Mouse (Mus musculus): ENCODE data around the gene Hist1h1d.
"Not testable (repeated sequence)": the region's sequence is repeated elsewhere in the genome, so short reads cannot be mapped to it uniquely, and the experiment has no call there.

DNA sequence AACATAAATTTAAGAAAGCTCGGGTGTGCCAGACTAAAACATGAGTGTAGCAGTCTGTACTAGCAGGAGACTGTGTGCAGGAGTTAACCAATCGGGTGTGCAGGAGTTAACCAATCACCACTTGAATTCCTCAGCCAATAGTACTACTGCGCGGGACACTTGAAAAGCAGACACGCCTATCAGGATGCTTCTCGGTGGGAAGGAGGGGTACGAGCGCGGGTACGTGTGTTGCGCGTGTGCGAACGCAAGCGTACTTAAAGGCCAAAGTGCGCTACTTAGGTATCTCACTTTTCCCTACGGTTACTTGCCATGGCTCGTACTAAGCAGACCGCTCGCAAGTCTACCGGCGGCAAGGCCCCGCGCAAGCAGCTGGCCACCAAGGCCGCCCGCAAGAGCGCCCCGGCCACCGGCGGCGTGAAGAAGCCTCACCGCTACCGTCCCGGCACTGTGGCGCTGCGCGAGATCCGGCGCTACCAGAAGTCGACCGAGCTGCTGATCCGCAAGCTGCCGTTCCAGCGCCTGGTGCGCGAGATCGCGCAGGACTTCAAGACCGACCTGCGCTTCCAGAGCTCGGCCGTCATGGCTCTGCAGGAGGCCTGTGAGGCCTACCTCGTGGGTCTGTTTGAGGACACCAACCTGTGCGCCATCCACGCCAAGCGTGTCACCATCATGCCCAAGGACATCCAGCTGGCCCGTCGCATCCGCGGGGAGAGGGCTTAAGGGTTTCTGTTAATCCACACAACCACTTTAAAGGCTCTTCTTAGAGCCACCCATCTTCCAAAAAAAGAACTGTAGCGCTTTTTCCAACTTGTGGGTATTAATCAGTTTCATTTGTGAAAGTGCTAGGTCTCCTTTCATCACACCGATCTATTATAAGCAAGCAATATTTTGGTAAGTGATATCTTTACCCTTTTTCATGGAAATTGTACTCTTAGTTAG is 17.7 kb upstream of the Hist1h1d start, which contains the start of gene Hist1h3g:
- TF ChIP-seq SIN3A (IDR thresholded peaks at IDR 0.05; ENCODE audit: low read length); CTCF (IDR thresholded peaks at IDR 0.05 in 2 of 3, conservative IDR thresholded peaks at IDR 0.05 in 1 of 3; ENCODE audit: control insufficient read depth in 1 of 3, insufficient read depth in 1 of 3, low read depth in 2 of 3, low read length in 3 of 3, poor library complexity in 1 of 3, severe bottlenecking in 1 of 3); ETS1 (IDR thresholded peaks at IDR 0.05; ENCODE audit: low read depth, low read length); HCFC1 (IDR thresholded peaks at IDR 0.05; ENCODE audit: low read depth, low read length); JUND (IDR thresholded peaks at IDR 0.05; ENCODE audit: low read depth, low read length); CHD1 (IDR thresholded peaks at IDR 0.05; ENCODE audit: low read depth, low read length); E2F4 (IDR thresholded peaks at IDR 0.05; ENCODE audit: borderline replicate concordance, low read depth, low read length); TAL1 (IDR thresholded peaks at IDR 0.05; ENCODE audit: low read length): not testable (repeated sequence)
- peak; percentile 98 for TF ChIP-seq POLR2A (IDR thresholded peaks at IDR 0.05; ENCODE audit: control insufficient read depth in 1 of 2, insufficient read depth in 1 of 2, low read depth in 1 of 2, low read length in 2 of 2, poor library complexity in 1 of 2)
